Mouse (Mus musculus): ENCODE results near the gene Crisp3. TPM values are rescaled to one million over a fixed set of nuclear protein-coding genes. Genes with fewer than 3 reads are reported as not detected.

Gene Crisp3
- not detected for polyA plus RNA-seq (2014; fragmentation: Illumina TruSeq; extraction: RNeasy Lipid Tissue Mini Kit (QIAGEN cat#74804); ENCODE audit: low read depth, low replicate concordance)

GRCm38 (mm10) chr17:40242135-40242534 lies at the start of gene Crisp3:
Gene Crisp3 (minus strand): TSS chr17:40242288.

DNA sequence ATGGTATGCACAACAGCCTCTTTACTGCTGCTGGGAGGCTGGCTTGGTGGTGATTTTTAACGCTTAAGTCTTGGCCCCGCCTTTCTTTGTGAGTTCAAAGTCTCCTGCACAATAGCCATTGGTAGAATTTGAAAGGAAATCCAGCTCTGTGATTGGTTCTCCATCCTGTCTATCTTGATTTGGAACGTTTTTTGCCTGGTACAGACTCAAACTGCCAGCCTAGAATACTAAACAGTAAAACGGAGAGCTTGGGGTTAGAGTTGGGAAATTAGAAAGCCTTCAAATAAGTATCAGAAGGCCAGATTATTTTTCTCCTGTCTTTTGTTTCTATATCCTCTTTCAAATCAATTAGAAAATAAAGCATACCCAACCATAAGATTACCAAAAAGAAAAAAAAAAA lies 33.5 kb downstream of the Crisp3 start, which contains the start of gene Pgk2:
Pgk2 (minus strand) TSS at position 101 of the 400 bp plus-strand sequence.

Other genes with a start within 250 kb of the Crisp3 start
- not detected for gene AC192777.2, start 146.8 kb downstream of the Crisp3 start, polyA plus RNA-seq (2014; fragmentation: Illumina TruSeq; extraction: RNeasy Lipid Tissue Mini Kit (QIAGEN cat#74804); ENCODE audit: low read depth, low replicate concordance)
- 1,649 TPM for gene Pgk2, start 33.6 kb downstream of the Crisp3 start, polyA plus RNA-seq (2014; fragmentation: Illumina TruSeq; extraction: RNeasy Lipid Tissue Mini Kit (QIAGEN cat#74804); ENCODE audit: low read depth, low replicate concordance)
- gene Crisp1, start 76.9 kb upstream of the Crisp3 start, polyA plus RNA-seq (2014; fragmentation: Illumina TruSeq; extraction: RNeasy Lipid Tissue Mini Kit (QIAGEN cat#74804); ENCODE audit: low read depth, low replicate concordance): 69.6 TPM

Measured in testis, adult 10 weeks (tissue).